Mouse (Mus musculus) left cerebral cortex, adult 18-20 months (tissue): ENCODE measurements around the gene Cdkl4. TPM values are rescaled to one million over a fixed set of nuclear protein-coding genes. Genes with fewer than 3 reads are reported as not detected.
"Not testable (repeated sequence)": the region's sequence is repeated elsewhere in the genome, so short reads cannot be mapped to it uniquely, and the experiment has no call there.

Experiments
- DNase-seq, 2 experiments: peaks; one replicate each; pipeline ENCODE4 v3.0.0; 2021 to 2022; ENCODE audit warnings: low spot score in 2 of 2, mixed read lengths in 1 of 2
- total RNA-seq, 2 experiments: library from RNA; stranded (reverse); gene quantifications; 2 replicates each; pipeline ENCODE4 v1.2.3; 2021

Gene Cdkl4
- total RNA-seq, 2 experiments from 2014 or later, result 16.5 to 19.1 TPM

GRCm38 (mm10) chr17:80564611-80564924 lies 13.0 kb downstream of the Cdkl4 start:
- no peak for DNase-seq

DNA sequence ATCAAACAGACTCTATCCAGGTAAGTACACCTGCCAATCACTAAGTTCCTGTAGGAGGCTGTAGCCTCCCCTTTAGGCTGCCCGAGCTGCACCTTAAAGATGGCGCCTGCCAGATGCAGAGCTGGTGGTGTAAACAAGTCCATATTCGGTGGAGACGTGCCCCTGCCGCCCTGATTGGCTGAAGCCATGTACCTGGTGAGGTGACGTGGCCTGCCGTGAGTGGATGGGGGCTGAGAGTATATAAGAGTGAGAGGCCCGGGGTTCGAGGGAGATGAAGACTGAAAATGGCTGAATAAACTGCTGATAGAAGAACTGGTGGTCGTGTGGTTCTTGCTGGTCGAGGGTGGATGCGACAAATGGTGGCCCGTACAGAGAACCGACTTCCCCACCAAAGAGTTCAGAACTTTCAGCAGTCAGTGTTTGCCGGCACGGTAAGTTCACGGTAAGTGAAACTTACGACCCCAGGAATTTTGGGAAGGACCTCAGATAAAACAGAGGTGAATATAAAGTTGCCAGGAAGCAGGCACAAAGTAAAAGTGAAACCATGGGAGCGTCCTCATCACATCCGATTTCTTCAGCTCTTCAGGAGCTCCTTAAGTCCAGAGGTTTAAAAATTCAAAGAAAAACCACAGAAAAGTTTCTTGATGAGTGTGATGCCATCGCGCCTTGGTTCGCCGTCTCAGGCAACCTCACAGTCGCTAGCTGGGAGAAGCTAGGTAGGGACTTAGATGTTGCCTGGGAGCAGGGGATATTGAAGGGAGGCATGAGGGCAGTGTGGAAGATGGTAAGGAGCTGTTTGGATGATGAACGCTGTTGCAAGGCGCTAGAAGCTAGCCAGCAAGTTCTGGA lies 13.6 kb downstream of the Cdkl4 start:
- DNase-seq, result not testable (repeated sequence)

GRCm38 (mm10) chr17:80562792-80563191 lies 14.8 kb downstream of the Cdkl4 start:
- DNase-seq, result no peak

DNA sequence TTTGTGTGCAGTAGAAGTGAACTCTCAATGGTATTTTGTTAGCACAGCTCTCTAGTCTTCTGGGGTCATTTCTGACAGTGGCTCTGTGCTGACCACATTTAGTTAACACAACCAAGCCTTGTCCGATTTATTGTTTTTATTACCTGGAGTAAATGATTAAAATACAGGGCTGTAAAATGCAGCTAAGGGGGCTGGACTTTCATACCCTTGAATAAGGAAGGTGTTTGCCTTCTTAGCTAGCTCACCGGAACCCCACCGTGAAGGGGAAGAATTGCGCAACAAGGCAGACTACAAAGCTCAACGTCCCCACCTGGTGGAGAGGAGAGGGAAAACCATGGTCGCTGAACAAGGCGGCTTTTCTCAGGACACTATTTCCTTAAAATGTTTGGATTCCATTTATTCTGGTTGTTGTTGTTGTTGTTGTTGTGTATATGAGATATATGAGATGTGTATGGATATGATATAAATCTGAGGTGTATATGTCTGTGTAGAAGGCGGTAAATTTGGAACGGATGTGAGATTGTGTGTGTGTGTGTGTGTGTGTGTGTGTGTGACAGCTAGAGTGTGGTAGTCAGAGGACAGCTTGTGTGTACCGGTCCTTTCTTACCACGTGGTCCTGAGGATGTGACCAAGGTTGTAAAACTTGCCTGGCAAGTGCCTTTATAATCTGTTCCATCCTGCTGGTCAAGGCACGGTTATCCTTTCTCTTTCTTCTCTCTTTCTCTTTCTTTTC lies 16.8 kb downstream of the Cdkl4 start:
- peak; percentile 78 to 79 for DNase-seq

DNA sequence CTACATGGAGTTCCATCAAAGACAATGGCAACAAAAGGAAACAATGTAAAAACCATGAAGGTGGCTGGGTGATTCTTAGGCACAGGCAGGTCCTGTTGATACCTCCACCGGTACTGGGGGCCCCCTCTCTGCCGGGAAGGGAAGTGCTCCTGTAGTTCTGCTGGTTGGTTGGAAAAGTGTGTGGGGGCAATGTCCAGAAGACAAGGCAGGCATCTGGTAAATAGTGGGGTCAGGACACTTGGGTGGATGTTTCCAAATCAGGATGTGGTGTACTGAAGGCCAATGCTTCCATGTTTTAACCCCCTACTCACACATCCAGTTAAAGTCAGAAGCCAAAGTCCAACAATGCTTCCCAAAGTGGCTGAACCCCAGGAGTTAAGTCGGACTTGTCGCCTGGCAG lies 17.9 kb downstream of the Cdkl4 start:
- no peak for DNase-seq

DNA sequence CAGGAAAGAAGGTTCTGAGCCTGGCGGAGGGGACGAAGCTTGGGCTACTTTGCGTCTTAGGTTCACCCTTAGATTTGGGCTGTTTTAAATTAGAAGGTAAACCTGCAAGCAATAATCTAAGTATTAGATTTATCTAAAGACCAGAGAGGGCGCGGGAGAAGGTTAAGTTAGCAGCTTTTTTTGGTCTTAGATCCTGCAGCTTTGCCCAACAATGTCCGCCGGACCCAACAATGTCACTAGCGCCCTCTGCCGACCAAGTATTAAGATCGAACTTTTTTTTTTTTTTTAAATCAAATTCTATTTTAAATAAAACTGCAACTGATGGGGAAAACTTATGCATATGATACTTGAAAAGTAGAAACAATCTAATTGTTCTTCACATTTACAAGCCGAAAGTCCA lies 18.6 kb downstream of the Cdkl4 start:
- DNase-seq, result peak in 1 of 2 experiments; percentile 52

DNA sequence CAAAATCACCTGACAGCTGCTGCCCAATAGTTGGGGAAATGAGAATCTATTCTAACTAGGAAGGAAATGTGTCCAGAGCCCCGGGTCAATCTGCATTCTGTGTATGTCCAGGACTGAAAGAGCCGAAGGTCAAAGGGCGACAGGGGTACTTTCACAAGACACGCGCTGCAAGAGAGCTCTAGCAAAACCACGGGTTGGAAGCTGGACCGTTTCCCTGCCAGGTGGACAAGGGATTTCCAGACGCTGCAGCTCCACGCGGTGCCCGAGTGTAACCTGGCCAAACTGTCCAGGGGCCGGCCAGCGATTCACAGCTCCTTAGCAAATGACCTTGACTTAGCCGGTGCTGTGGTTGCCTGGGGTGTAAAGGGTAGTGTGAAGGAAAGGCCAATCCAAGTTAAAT lies 19.0 kb downstream of the Cdkl4 start:
- DNase-seq, result no peak

DNA sequence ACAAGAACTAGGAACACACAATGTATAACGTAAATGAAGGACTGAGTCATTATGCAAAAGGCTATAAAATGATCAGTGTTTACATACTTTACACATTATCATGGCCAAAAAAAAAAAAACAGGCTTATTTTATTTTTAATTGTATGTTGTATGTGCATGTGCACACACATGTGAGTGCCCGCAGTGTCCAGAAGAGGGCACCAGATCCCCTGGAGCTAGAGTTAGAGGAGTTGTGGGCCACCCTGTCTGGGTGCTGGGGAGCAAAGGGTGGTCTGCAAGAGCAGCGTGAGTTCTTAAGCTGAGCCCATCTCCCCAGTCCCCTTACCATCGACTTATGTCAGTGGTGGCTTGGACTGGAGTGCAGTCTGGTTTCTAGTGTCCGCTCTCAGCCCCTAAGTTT lies 20.2 kb downstream of the Cdkl4 start:
- no peak for DNase-seq

GRCm38 (mm10) chr17:80553318-80554270 lies 24.0 kb downstream of the Cdkl4 start:
- DNase-seq, result peak; percentile 71 to 77

DNA sequence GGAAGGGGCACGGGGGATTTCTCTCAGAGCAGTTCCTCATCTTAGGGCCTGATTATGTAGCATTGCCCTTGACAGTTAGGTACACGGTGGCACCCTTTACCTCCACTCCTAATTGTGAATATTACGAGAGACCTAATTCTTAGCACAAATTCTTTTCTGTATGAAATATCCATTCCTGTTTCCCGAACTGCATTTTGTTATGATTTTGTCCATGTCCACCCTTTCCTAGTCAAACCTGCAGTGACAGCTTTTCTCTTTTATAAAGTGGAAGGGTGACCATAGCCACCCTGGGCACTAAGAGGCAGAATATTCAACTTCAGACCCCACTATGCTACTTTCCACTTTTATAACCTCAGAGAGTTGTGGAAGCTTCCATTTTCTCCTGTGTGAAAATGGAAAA lies 25.0 kb downstream of the Cdkl4 start:
- DNase-seq, result no peak

GRCm38 (mm10) chr17:80550981-80551380 lies 26.6 kb downstream of the Cdkl4 start:
- DNase-seq, result no peak

DNA sequence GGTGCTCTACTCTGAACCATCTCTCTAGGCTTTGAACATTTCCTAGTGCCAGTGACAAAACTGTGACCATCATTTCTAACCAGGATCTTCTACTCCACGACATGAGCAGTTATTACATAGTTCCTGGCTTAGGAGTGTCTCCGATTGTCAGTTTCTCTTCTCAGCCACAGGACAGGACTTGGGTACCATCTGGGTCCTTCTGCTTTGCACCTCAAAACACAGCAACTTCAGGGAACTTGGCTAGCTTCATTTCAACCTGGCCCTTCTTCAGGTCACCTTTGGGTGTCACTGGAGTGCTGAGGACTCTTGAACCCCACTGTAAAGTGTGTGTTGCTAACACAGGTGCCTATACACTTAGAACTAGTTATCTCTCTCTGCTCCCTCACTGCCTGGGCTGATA lies 30.8 kb downstream of the Cdkl4 start:
- DNase-seq, result no peak

DNA sequence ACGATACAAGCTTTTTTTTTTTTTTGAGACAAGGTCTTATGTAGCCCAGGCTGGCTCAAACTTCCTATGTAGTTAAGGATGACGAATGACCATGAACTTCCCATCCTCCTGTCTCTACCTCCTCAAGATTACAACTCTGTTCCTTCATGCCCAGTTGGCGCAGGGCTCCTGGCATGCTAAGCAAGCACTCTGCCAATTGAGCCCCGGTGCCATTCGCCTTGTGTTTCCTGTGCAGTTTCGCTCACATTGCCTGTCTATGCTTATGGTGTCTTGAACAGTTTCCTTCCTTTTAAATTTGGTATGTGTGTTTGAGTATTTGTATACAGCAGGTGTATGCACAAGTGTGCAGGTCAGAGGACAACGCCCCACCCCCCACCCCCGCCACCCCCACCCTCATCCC lies 31.4 kb downstream of the Cdkl4 start:
- no peak for DNase-seq

- DNase-seq, result no peak
These were observed 34.0 kb downstream of the Cdkl4 start for GRCm38 (mm10) chr17:80543646-80544045.

DNA sequence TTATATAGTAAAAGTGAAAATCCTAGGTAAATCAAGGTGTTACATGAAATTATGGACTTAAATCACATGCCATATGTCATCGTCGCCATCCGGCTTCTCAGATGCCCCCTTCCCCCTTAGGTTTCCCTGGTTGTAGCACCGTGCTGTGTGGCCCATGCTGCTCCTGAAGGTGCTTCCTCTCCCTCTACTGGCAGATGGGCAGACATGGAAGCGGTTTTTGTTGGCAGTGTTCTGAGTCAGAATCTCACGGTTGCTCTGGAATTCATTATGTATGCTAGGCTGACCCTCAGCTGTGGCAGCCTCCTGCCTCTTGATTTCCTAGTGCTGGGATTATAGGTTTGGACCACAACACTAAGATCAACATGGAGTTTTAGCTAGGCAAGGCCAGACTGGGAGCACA lies 40.5 kb downstream of the Cdkl4 start:
- no peak for DNase-seq

- peak in 1 of 2 experiments; percentile 24 for DNase-seq
These were observed 42.0 kb downstream of the Cdkl4 start for GRCm38 (mm10) chr17:80535633-80536032.

- not testable (repeated sequence) for DNase-seq
These were observed 46.3 kb downstream of the Cdkl4 start for GRCm38 (mm10) chr17:80531351-80531750.

GRCm38 (mm10) chr17:80523231-80523630 lies 54.4 kb downstream of the Cdkl4 start:
- DNase-seq, result no peak

DNA sequence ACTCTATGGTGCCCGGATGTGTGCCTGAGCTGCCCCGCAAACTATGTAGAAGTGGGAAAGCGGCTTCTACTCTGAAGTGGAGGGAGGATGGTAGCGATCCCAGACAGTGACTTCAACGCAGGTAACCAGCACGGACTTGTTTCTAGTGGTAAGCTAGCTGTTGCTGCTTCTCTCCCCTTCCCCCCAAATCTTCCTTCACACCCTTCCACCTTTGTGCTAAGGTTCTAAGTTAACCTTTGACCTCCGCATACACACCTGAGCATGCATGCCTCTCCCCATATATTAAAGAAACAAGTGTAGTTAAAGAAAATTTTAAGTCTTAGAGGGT lies 55.4 kb downstream of the Cdkl4 start:
- DNase-seq, result no peak

- no peak for DNase-seq
These were observed 55.9 kb downstream of the Cdkl4 start for GRCm38 (mm10) chr17:80521521-80522228.

- DNase-seq, result no peak
These were observed 57.1 kb downstream of the Cdkl4 start for GRCm38 (mm10) chr17:80520537-80520936.
